Mouse (Mus musculus) adrenal gland, postnatal 4 days (tissue): Measurements from ENCODE around the gene Nxpe2. TPM values are rescaled to one million over a fixed set of nuclear protein-coding genes. Genes with fewer than 3 reads are reported as not detected.
A peak's percentile ranks its signal among the peaks of the same experiment; 100 is the strongest.

Source experiments
- DNase-seq, 2 experiments: peaks; one replicate each; pipeline ENCODE4 v3.0.0; 2021 to 2022; ENCODE audit warnings: low spot score in 2 of 2, mixed read lengths in 2 of 2
- long read RNA-seq, 2 experiments: library from polyadenylated mRNA; stranded (forward); transcript quantifications; one replicate each; pipeline ENCODE4 v2.0.0; 2021
- total RNA-seq, 2 experiments: library from RNA; stranded (reverse); gene quantifications; 2 replicates each; pipeline ENCODE4 v1.2.3; 2021

Gene Nxpe2
- total RNA-seq: 1 to 10 TPM; 6.3 to 9.2 TPM
- long read RNA-seq, experiment 1, partial matches to known transcripts: 0 of 4 reads
- long read RNA-seq, experiment 1, other reads (novel, unspliced or antisense): 1 of 4 reads
- long read RNA-seq, experiment 2, partial matches to known transcripts: 2 of 9 reads
- long read RNA-seq, experiment 2, other reads (novel, unspliced or antisense): 2 of 9 reads

DNA sequence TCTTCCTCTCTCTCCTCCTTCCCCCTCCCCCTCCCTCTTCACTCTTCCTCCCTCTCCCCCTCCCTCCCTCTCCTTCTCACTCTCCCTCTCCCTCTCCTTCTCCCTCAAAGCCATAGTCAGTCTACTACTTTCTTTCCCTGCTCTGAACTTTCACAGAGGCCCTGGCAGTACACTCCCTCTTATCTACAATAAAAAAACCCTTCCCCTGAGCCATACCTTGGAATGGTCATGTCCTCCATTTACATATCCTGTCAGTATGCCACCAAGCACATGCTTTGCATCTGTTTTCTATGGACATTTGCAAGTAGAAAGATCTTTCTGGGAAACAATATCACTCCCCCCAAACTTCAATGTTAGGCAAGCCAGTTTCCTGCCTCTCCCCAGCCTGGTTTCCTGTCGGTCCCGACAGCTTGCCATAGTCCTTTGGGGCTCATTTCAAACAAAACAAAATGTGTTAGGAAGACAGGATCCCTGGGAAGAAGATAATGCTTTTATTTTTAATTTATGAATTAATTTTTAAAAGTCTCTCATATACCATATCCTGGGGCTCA is at the start of gene Nxpe2:
TSS of gene Nxpe2 (minus strand) at position 307 of the 551 bp plus-strand sequence.
- no peak for DNase-seq

DNA sequence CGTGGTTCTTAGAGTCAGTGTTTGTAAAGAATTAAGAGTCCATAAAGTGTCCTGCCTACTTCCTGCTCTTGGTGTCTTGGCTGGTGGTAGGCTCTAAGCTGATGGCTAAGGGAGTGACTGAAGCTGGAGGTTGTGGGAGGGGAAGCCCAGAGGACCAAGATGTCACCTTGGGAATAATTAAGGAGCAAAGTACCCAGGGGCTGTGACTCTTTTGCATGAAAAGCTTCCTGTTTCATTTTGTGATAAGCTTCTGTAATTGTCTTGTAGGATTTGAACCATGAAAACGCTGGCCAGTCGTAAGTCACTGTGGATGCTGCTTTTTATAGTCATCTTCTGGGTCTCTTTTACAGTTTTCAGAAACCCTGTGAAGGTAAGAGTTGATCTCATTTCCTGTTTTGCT is 36.7 kb upstream of the Nxpe2 start:
- DNase-seq: no peak

DNA sequence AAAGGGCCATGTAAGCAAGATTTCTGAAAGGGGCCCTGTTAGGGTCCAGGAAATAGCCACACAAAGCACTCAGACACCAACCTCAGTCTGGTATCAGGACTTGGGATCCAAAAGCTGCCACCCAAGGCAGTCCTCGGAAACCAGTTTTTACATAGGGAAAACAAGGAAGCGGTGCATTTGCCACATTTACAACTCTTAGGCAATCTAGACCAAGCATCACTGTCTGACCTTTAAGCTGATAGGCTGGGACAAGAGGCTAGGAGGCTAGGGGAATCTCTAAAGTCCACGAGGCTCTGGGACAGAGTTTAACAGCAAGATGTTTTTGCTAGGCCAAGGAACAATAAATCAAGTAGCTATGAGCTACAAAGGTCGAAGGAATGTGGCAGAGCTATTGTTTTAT is 35.2 kb upstream of the Nxpe2 start:
- no peak for DNase-seq

DNA sequence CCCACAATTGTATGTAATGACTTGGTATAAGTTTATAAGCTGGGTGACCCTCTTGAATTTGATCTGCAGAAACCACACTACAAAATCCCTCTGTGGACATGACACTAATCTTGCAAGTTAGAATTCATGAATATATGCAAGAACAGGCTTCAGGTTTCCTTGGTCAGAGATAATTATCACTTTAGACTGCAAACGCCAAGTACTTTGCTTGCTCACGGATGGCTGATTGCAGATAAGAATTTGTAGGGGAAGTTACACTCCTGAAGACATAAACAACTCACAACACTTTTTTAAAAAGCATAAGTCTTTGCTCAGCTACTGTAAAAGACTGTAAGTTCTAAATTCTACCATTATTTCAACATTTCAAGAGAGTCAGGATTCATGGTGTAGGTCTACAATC is 21.1 kb upstream of the Nxpe2 start:
- DNase-seq: no peak

DNA sequence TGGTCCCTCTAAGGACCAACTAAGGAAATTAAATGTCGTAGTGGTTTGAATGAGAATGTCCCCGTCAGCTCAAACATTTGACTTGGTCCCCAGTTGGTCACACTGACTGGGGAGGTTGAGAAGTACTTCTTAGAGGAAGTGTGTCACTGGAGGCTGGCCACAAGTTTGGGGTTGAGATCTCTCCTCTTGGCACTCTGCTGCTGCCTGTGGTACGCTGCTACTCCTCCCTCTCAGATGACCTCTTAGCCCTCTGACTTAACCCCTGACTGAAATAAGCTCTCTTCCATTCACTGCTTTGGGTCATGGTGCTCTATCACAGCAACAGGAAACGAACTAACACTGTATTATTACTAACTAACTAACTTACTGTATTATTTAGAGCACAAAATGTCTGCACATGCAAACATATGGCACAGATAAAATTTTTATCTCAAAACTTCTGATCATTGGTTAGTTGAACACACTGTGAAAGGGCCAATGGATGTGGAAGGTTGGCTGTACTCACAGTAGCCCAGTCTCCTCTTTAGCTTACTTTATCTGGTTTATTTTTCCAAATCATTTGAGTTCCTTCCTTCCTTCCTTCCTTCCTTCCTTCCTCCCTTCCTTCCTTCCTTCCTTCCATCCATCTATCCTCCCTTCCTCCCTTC is 20.1 kb upstream of the Nxpe2 start:
- no peak for DNase-seq

DNA sequence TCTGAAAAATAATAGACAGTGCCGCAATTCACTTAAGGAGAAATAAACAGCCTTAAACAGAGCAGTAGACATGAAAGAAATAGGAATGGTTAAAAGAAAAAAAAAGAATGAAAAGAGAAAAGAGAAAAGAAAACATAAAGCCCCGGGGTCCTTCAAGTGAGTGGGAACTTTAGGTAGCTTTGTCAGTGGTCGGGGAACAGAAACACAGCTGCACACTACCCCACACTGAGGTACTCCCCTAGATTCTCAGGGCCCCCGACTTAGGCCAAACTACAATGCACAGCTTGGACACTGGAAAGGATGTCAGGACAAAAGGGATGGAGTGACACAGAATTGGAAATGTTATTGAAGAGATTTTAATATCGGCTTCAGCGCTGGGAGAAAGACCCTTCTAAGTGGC is 9.5 kb upstream of the Nxpe2 start:
- DNase-seq: no peak

DNA sequence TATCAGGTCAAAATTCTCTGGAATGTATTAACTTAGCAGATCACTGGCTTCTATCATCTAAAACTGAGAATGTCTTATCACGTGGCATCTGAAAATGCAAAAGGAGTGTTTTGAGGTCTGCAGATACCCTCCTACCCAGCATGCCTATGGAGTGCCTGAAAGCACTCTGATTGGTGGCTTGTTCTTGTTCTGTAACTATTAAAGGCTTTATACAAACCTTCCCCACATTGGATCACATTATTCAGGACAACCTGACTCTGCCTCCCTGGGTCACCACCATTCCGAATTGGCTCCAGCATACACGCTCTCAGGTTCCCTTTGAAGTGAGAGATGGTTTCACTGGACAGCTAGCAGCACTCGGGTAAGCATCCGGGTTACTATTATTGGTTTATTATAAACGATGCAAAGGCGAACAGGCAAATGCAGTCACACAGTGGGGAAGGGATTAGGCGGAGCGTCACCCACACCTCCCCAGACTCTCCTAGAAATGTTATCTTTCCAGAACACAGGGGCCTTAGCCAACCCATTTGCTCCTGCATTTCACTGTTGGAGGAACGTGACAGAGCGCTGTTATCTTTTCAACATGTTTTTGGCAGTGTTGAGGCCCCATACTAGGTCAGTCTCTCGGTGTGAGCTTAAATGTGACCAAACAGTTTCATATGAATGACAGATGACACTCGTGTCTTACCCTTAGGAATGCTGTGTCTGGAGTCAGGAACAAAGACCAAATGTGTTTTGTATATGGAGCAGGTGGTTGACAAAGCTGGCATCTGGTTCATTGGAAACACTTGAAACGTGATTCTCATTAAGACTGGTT is 8.8 kb upstream of the Nxpe2 start:
- DNase-seq: no peak

DNA sequence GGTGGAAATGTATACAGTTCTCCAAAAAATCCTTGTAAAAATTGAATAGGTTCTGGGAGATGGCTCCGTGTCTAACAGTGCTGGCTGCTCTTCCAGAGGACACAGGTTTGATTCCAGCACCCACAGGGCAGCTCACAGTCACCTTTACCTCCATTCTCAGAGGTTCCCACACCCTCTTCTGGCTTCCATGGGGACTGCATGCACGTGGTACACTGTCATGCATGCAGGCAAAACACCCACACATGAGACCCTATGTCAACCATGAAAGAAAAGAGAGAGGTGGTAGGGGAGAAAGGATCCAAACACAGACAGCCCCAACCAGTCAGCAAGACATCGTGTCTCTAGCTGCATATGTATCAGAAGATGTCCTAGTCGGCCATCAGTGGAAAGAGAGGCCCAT is 7.6 kb upstream of the Nxpe2 start:
- no peak for DNase-seq

DNA sequence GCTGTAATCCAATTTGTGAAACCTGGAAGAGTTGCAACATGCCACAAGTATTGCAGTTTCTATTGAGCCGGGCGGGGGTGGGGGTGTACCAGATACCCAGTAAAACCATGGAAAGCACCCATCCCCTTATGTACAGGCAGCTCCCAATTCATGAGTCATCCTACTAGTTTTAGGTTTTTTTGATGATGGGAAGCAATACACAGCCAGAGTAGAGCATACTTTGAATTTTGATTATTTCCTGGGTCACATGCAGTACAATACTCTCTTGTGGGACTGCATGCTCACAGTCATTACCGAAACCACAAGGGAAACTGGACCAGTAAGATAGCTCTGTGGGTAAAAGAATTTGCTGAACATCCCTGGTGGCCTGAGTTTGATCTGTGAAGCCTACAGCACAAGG is 3.8 kb upstream of the Nxpe2 start:
- DNase-seq: no peak

DNA sequence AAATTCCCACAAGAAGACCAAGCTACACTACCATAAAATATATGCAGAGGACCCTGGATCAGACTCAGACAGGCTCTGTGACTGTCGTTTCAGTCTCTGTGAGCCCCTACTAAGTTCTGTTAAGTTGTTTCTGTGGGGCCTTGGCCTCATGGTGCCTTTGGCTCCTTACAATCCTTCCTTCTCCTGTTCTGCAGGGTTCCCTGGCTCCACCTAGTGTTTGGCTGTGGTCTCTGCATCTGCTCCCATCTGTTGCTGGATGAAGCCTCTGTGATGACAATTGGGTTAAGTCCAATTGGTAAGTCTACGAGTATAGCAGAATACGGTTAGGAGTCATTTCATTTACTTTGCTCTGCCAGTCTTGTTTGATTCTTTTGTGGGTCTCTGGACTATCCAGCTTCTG is 1.5 kb upstream of the Nxpe2 start:
- peak; percentile 33 to 53 for DNase-seq

DNA sequence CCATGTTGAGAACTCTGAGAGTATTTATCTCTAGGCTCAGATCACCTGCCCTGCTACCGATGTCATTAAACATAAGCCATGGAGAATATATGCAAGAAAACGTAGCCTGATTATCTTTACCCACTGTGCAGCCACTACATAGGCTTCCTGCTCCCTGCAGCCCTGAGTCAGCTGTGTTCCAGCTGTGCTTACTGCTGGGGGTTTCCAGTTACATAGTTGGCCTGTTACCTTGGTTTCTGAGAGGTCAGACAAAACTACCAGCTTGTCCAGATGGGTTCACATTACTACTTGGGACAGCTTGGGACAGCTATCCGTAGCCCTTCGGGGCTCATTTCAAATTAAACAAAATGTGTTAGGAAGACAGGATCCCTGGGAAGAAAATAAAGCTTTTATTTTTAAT is 868 bp upstream of the Nxpe2 start:
- no peak for DNase-seq

DNA sequence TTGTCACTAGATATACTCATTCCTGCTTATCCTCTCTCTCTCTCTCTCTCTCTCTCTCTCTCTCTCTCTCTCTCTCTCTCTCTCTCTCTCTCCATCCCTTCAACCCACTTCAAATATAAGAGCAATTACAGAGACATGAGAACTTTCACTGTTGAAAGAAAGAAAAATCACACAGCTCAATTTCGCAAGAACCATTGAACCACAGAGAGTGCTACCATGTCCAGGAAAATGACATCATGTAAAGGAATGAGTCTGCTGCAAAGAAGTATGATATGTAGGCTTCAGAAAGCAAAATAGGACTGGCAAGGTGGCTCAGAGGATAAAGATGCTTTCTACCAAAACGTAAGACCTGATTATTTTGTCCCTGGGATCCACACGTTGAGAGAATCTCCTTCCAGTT is 7.4 kb downstream of the Nxpe2 start:
- no peak for DNase-seq

DNA sequence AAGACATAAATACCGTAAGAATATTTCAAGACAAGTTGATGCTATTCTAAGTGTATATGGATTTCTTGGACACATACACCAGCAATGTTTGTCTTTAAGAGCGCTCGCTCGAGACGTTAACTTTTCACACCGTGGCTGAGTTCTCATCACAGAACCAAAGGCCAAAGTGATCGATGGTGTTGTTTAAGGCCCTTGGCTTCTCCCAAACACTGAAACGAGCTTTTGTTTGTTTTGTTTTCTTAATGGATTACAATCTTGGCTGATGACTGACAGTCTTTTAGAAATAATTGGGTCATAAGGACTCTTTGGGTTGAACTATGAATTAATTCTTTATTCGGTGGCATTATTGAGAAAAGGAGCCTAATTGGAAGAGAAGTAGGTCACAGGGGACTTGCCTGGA is 7.8 kb downstream of the Nxpe2 start:
- no peak for DNase-seq

DNA sequence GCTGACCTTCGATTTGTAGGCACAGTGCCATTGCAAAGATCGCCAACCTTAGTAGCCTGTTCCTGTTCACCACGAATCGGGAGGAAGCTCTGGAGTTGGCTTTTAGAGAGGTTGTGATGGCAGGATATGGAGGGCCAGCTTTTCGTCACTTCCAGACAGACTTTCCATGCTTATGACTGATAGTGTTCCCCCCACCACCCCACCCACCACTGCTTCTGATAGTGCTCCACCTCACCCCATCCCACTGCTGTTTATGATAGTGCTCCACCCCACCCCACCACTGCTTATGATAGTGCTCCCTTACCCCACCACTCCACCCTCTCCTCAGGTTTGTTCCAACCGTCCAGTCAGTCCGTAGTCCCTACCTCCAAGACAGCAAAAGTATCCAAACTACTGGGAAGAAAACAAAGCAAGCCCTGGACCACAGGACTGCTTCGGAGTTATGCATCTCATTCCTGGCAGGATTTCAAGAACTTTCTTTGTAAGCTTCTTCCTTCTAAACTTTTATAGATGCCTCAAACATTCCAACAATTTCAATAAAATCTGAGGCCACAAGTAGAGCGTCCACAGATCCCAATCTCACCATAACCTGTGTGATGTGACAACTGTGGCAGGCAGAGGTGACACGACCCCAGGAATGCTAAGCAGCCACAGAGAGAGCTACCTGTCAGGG is 12.4 kb downstream of the Nxpe2 start:
- no peak for DNase-seq

DNA sequence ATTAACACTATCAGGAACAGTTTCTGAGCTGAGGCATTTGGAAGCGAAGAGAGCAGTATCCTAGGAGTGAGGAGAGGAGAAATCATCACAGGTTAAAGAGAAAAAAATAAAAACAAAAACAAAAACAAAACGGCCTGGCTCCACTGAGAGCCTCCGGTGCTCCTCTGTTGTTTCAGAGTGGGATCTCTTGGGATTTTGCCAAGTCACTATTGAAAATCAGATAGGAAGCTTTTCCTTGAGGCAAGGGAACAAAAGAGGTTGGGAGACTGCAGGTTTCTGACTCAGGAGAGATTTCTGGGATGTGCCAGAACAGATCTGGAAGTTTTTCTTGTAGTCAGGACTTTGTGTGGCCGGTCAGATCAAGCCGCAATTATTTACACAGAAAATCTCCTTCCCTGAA is 13.7 kb downstream of the Nxpe2 start:
- no peak for DNase-seq

DNA sequence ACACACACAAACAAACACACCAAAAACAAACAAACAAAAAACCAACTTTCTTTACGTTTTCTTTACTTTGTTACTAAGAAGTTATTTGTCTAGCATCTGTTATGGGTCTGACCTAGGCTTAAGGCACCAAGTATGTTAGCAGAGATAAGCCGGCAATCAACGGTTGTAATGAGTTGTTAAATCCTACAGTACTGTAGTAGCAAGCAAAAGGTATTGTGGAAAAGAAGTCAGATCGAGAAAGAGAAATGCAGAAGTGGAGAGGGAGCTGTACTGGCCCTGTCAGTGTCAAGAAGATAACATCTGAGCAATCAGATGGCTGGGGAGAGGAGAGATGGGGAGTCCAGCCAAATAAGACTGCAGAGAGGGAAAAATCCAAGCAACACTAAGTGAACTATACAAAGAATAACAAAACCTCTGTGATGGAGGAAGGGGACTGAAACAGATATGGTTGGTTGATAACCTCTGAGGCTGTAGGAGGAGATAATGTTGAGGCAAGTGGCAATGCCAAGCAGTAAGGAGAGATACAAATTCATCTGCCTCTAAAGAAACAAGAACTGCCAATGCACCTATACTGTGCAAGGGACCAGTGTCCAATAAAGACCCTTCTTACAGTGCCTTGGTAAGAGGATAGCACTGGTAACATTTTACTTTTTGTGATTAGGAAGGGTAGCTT is 14.3 kb downstream of the Nxpe2 start:
- no peak for DNase-seq

DNA sequence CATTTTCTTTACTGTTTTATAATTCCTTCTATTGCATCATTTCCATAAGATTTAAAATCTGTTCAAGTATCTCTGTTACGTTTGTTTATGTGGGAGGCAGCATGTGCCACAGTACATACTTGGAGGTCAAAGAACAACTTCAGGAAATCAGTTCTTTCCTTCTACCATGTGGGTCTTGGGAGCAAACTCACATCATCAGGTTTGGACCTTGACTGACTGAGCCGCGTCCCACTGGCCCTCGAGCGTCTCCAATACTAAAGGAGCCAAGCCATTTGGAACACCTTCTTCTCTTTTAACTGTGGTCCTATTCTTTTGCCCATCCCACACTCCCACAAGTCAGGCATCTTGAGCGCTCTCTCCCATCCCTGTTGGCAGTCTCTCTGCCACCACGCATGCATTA is 23.7 kb downstream of the Nxpe2 start:
- DNase-seq: no peak

DNA sequence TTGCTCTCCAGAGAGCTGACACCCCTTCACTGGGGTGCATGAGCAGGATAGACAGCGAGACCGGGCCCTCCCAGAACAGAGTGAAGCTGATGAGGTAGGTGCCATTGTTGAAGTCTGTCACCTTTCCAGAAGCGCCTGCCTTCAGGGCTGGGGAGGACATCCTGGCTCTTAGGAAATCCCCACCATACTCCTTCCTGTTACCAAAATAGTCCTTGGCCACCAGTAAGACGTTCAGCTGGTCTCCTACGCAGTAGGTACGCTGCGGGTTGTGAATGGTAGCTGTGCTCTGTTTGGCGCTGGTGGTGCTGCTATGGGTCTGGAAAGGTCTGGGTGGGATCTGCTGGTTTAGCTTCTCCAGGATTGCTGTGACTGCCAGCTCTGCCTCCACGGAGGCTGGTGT is 26.9 kb downstream of the Nxpe2 start:
- no peak for DNase-seq

DNA sequence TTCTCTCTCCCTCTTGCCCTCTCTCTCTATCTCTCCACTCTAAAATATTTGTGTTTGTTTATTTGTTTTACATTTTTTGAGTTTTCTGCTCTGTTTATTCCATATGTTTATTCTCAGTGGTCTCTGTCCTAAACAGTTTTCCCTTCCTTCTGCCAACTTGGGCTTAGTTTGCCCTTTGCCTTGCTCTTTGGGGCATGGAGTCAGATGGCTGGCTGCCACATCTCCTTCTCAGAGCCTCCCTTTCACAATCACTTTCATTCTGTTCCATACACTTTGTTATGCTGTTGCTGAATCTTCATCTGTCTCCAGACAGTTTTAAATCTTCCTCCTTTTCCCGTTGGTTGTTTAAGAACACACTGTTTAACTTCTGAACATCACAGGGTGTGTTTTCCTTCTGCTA is 37.4 kb downstream of the Nxpe2 start:
- DNase-seq: no peak

DNA sequence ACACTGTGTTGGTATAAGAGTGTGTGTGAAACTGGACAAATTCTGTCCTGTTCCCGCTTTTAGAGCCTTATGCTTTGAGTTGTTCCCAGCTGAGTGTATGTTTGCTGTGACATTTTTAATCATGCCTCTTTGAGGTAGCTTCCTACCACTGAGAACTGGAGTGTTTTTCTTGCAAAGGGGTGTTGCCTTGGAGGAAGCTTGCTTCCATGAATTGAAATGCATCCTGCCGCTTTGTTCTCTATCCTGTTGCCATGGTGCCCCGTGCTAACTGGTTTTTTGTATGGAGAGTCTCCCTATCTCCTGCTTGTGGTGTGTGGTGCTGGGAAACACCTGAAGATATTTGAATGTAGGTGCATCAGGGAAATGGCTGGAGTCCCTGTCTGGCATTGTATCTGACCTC is 39.1 kb downstream of the Nxpe2 start:
- no peak for DNase-seq

DNA sequence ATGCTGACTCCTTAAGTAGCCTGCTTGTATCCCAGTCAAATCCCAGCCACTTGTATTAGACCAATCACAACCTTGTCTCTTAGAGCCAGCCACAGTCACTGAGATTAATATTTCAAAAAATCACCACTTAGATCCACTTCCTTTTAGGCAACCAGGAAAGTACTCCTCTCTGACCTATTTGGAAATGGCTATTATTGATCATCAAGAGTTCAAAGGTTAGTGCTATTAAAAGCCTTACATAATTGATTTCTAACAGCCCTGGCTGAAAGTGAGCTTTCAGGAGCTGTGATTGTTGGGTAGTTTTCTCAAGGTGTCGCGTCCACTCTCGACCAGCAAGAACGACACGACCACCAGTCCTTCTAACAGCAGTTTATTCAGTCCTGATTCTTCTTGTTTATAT is 42.0 kb downstream of the Nxpe2 start:
- DNase-seq: no peak
